Mouse (Mus musculus) CD8-positive naive resting alpha-beta T cell, adult 2 months (primary cell): ENCODE results near the gene 4933402E13Rik.

ENCODE experiments used
- DNase-seq, 2 experiments: peaks; one replicate each; pipeline ENCODE4 v3.0.0; 2022; ENCODE audit warnings: low read depth in 2 of 2, low spot score in 2 of 2

Gene 4933402E13Rik

DNA sequence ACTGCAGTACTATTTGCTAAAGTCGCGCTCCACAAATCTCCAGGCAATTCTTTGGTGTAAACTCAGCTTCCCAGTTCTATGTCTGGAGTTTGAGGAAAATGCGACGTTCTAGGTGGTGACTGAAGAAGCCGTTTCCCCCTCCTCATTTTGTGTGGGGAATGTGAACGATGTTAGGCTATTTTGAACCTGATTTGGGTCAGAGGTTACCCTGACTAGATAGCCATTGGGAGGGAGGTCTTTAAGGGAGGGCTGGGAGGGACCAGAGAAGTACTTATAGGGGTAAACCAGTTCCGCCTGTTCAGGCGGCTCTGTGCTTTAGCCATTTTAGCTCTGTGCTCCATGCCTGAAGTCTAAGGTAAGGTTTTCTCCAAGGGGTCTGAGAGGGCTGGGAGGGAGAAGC is at the start of gene 4933402E13Rik:
4933402E13Rik (plus strand) TSS at position 301 of the 400 bp plus-strand sequence.
- no peak for DNase-seq
